Mouse (Mus musculus) CH12.LX (cell line): Measurements from ENCODE around the gene Arid5a. TPM values are rescaled to one million over a fixed set of nuclear protein-coding genes. Genes with fewer than 3 reads are reported as not detected.

Source experiments
- DNase-seq: peaks from one replicate; pipeline ENCODE4 v3.0.0-alpha.2; 2013; ENCODE audit errors: extremely low read depth
- H3K27ac ChIP-seq: 2 replicates; pipeline ENCODE4 v1.5.1; 2012; ENCODE audit warnings: low read depth, mild to moderate bottlenecking, control low read depth, moderate library complexity; ENCODE audit not compliant: insufficient read depth
- H3K27me3 ChIP-seq: replicated peaks from 2 replicates; pipeline ENCODE3; 2012; ENCODE audit warnings: inconsistent platforms
- H3K36me3 ChIP-seq, 2 experiments: replicated peaks in 1 of 2; 2 replicates each; pipeline versions ENCODE3 to v1.6.1; 2012; ENCODE audit warnings: inconsistent platforms in 1 of 2, low read length in 1 of 2, mild to moderate bottlenecking in 1 of 2, mixed read lengths in 1 of 2, moderate library complexity in 1 of 2; ENCODE audit not compliant: control insufficient read depth in 1 of 2, insufficient read depth in 1 of 2
- H3K4me1 ChIP-seq, 2 experiments: 2 replicates each; pipeline ENCODE4 v1.6.1; 2012; ENCODE audit warnings: inconsistent platforms in 1 of 2, moderate library complexity in 1 of 2; ENCODE audit not compliant: insufficient read depth in 2 of 2, control insufficient read depth in 1 of 2
- H3K4me2 ChIP-seq: 2 replicates; pipeline ENCODE4 v1.6.1; 2012; ENCODE audit warnings: low read depth, mild to moderate bottlenecking, control low read depth; ENCODE audit not compliant: poor library complexity, insufficient read depth, severe bottlenecking
- H3K4me3 ChIP-seq, 3 experiments: fragments of 150-350 bp in 1 of 3; sonication (generic) in 1 of 3; replicated peaks in 1 of 3; 2 replicates each; pipeline versions ENCODE3 to v1.5.1; 2011 to 2012; ENCODE audit warnings: low read depth in 2 of 3, low read length in 2 of 3, mild to moderate bottlenecking in 2 of 3, moderate library complexity in 2 of 3, control low read depth in 1 of 3, improper control_type of control experiment in 1 of 3, inconsistent platforms in 1 of 3, mixed read lengths in 1 of 3; ENCODE audit not compliant: poor library complexity in 1 of 3
- H3K79me2 ChIP-seq: replicated peaks from 2 replicates; pipeline ENCODE4 v1.6.1; 2012; ENCODE audit warnings: mild to moderate bottlenecking, moderate library complexity; ENCODE audit not compliant: control insufficient read depth, poor library complexity, insufficient read depth, severe bottlenecking; ENCODE audit errors: extremely low read depth
- H3K9ac ChIP-seq: 2 replicates; pipeline ENCODE4 v1.6.1; 2012; ENCODE audit warnings: low read depth, mild to moderate bottlenecking, control low read depth, moderate library complexity; ENCODE audit not compliant: insufficient read depth
- H3K9me3 ChIP-seq: replicated peaks from 2 replicates; pipeline ENCODE3; 2012; ENCODE audit warnings: low read length, inconsistent platforms, mixed read lengths
- BHLHE40 ChIP-seq: IDR thresholded peaks from 2 replicates; pipeline ENCODE4 v1.6.1; 2011; ENCODE audit warnings: mild to moderate bottlenecking, low read depth, low read length, improper control_type of control experiment
- CHD1 ChIP-seq: IDR thresholded peaks from 2 replicates; pipeline ENCODE4 v1.6.1; 2012; ENCODE audit warnings: low read depth, low read length, improper control_type of control experiment, inconsistent platforms
- ELF1 ChIP-seq: IDR thresholded peaks from 2 replicates; pipeline ENCODE4 v1.6.1; 2014; ENCODE audit warnings: low read depth, mild to moderate bottlenecking, inconsistent platforms, low read length, improper control_type of control experiment
- EP300 ChIP-seq: IDR thresholded peaks from 2 replicates; pipeline ENCODE4 v1.6.1; 2011; ENCODE audit warnings: low read length, improper control_type of control experiment
- GABPA ChIP-seq: IDR thresholded peaks from 2 replicates; pipeline ENCODE4 v1.6.1; 2012; ENCODE audit warnings: low read depth, low read length, improper control_type of control experiment, inconsistent platforms; ENCODE audit not compliant: insufficient replicate concordance
- HCFC1 ChIP-seq: IDR thresholded peaks from 2 replicates; pipeline ENCODE4 v1.6.1; 2012; ENCODE audit warnings: low read depth, mild to moderate bottlenecking, inconsistent platforms, low read length, improper control_type of control experiment
- JUN ChIP-seq: IDR thresholded peaks from 2 replicates; pipeline ENCODE4 v1.6.1; 2011; ENCODE audit warnings: low read depth, mild to moderate bottlenecking, low read length, improper control_type of control experiment, moderate library complexity; ENCODE audit not compliant: insufficient read depth
- KAT2A ChIP-seq: IDR thresholded peaks from 2 replicates; pipeline ENCODE4 v1.6.1; 2012; ENCODE audit warnings: low read length, improper control_type of control experiment, inconsistent platforms; ENCODE audit not compliant: insufficient replicate concordance
- MAX ChIP-seq: IDR thresholded peaks from 2 replicates; pipeline ENCODE4 v1.6.1; 2011; ENCODE audit warnings: low read length, improper control_type of control experiment
- MAZ ChIP-seq: IDR thresholded peaks from 2 replicates; pipeline ENCODE4 v1.6.1; 2012; ENCODE audit warnings: low read depth, mild to moderate bottlenecking, inconsistent platforms, low read length, improper control_type of control experiment, moderate library complexity
- MXI1 ChIP-seq: IDR thresholded peaks from 2 replicates; pipeline ENCODE4 v1.6.1; 2011; ENCODE audit warnings: mild to moderate bottlenecking, low read depth, low read length, improper control_type of control experiment
- NRF1 ChIP-seq: IDR thresholded peaks from 2 replicates; pipeline ENCODE4 v1.6.1; 2014; ENCODE audit warnings: low read depth, mild to moderate bottlenecking, inconsistent platforms, low read length, improper control_type of control experiment, moderate library complexity
- PAX5 ChIP-seq: IDR thresholded peaks from 2 replicates; pipeline ENCODE4 v1.6.1; 2012; ENCODE audit warnings: low read length, inconsistent platforms, mixed read lengths
- POLR2AphosphoS2 ChIP-seq: IDR thresholded peaks from 2 replicates; pipeline ENCODE4 v1.6.1; 2011; ENCODE audit warnings: low read depth, low read length, improper control_type of control experiment
- RAD21 ChIP-seq: IDR thresholded peaks from 2 replicates; pipeline ENCODE4 v1.6.1; 2011; ENCODE audit warnings: low read depth, mild to moderate bottlenecking, low read length, improper control_type of control experiment, moderate library complexity
- USF1 ChIP-seq: IDR thresholded peaks from 2 replicates; pipeline ENCODE4 v1.6.1; 2014; ENCODE audit warnings: low read depth, mild to moderate bottlenecking, inconsistent platforms, low read length, improper control_type of control experiment
- USF2 ChIP-seq: conservative IDR thresholded peaks from 2 replicates; pipeline ENCODE4 v1.6.1; 2011; ENCODE audit warnings: low read depth, low read length, improper control_type of control experiment
- ZMIZ1 ChIP-seq: IDR thresholded peaks from 2 replicates; pipeline ENCODE4 v1.6.1; 2012; ENCODE audit warnings: low read depth, mild to moderate bottlenecking, inconsistent platforms, low read length, improper control_type of control experiment
- ZNF384 ChIP-seq: IDR thresholded peaks from 2 replicates; pipeline ENCODE4 v1.6.1; 2012; ENCODE audit warnings: low read depth, low read length, improper control_type of control experiment, inconsistent platforms
- dilution Hi-C: fragments of 300-500 bp; cut with MboI; formaldehyde crosslinking; loops from 2 replicates; pipeline ENCODE4 v1.14.3; 2020; ENCODE audit warnings: low sequenced_read_pairs; ENCODE audit not compliant: extremely low pct_unique_long_range_greater_than_20kb, extremely low pct_ligation_motif_present
- in situ Hi-C: fragments of 300-500 bp; cut with MboI; formaldehyde crosslinking; loops from 3 replicates; pipeline ENCODE4 v1.14.3; 2019; ENCODE audit warnings: low sequenced_read_pairs, low pct_ligation_motif_present, low pct_unique_long_range_greater_than_20kb, mixed read lengths
- polyA plus RNA-seq: library from polyadenylated mRNA; unstranded; fragments of >175 nt; gene quantifications from 2 replicates; pipeline ENCODE4 v1.2.1, GENCODE M21; 2012; ENCODE audit warnings: low read depth; ENCODE audit not compliant: insufficient read length
- total RNA-seq, 2 experiments: library from RNA; depleted of rRNA; stranded (reverse); fragments of 300-350 nt in 1 of 2; fragments of >200 nt in 1 of 2; gene quantifications; 2 replicates each; pipeline ENCODE4 v1.2.3; 2012 to 2014

The Arid5a gene
- total and polyA plus RNA-seq, 3 experiments = 13.2 to 19.6 (median 17.0) TPM

- in situ Hi-C loops (loop anchor here (25.0 kb wide), 1 partner anchor 430 kb away; no protein-coding TSS in a partner anchor), dilution Hi-C loops (no loop called here)
- Histone ChIP-seq H3K27me3 (peaks cover 2% of the 10 kb centered on the region), H3K27ac (peak overlapping the region; percentile 1; the same call in 1 of the 2 replicates), H3K9ac (no peak overlapping the region), H3K9me3 (no peaks in the 10 kb centered on the region), H3K4me1 (peaks cover 21 to 50% of the 10 kb centered on the region in 2 experiments), H3K4me3 (peak overlapping the region in 1 of 3 experiments; percentile 42), H3K36me3 (peaks cover 3% of the 10 kb centered on the region in 2 experiments), H3K79me2 (no peaks in the 10 kb centered on the region), H3K4me2 (no peak overlapping the region)
- no peak for DNase-seq
- no peak for TF ChIP-seq ZNF384
- TF ChIP-seq JUN = no peak
- no peak for TF ChIP-seq KAT2A
- TF ChIP-seq MAZ = no peak
- no peak for TF ChIP-seq HCFC1
- no peak for TF ChIP-seq USF2
- TF ChIP-seq ELF1 = no peak
- no peak for TF ChIP-seq MAX
- no peak for TF ChIP-seq POLR2AphosphoS2
- no peak for TF ChIP-seq CHD1
- no peak for TF ChIP-seq BHLHE40
- TF ChIP-seq EP300 = no peak
- no peak for TF ChIP-seq USF1
- no peak for TF ChIP-seq MXI1
Observed at GRCm38 (mm10) chr1:36267595-36267994, 39.9 kb upstream of the Arid5a start.

GRCm38 (mm10) chr1:36269121-36269795 is 38.3 kb upstream of the Arid5a start:
- Histone ChIP-seq H3K27me3 (peaks cover 2% of the 10 kb centered on the region), H3K9ac (no peak overlapping the region), H3K4me2 (no peak overlapping the region), H3K79me2 (no peaks in the 10 kb centered on the region), H3K4me3 (no peak overlapping the region), H3K27ac (no peak overlapping the region), H3K9me3 (no peaks in the 10 kb centered on the region), H3K4me1 (peaks cover 22 to 51% of the 10 kb centered on the region in 2 experiments), H3K36me3 (peaks cover 3% of the 10 kb centered on the region in 2 experiments)
- in situ Hi-C loops = loop anchor here (25.0 kb wide), 1 partner anchor 432 kb away; no protein-coding TSS in a partner anchor
- no peak for TF ChIP-seq MAX
- TF ChIP-seq ZNF384 = no peak
- no peak for TF ChIP-seq MAZ
- TF ChIP-seq PAX5 = no peak
- no peak for TF ChIP-seq USF2
- TF ChIP-seq ZMIZ1 = no peak
- no peak for TF ChIP-seq GABPA
- no peak for TF ChIP-seq NRF1
- no peak for TF ChIP-seq RAD21
- TF ChIP-seq JUN = no peak
- dilution Hi-C loops = no loop called here
- no peak for DNase-seq
